Mouse (Mus musculus): ENCODE data around the gene Mgll. TPM values are rescaled to one million over a fixed set of nuclear protein-coding genes. Genes with fewer than 3 reads are reported as not detected.

Gene Mgll
- polyA plus RNA-seq, 1 experiment: 63.4 TPM

- Histone ChIP-seq H3K4me1 (ENCODE audit: control insufficient read depth, insufficient read depth, low read length) (peaks cover 62% of the 10 kb centered on the region), H3K27me3 (ENCODE audit: control insufficient read depth, insufficient read depth, low read length) (no peaks in the 10 kb centered on the region), H3K27ac (ENCODE audit: insufficient read depth, low read length) (peak overlapping the region; percentile 81), H3K4me3 (replicated peaks; ENCODE audit: insufficient read depth, low read depth, low read length) (no peak overlapping the region)
- WGBS: 42% methylated on average over 17 of the region's 17 CpGs
- TF ChIP-seq CTCF (IDR thresholded peaks at IDR 0.05; ENCODE audit: borderline replicate concordance, insufficient read depth, low read depth, low read length) (peak; percentile 25; the same call in 1 of the 2 replicates), POLR2A (IDR thresholded peaks at IDR 0.05; ENCODE audit: borderline replicate concordance, insufficient read depth, low read length) (no peak)
- peak; percentile 48 to 56 for DNase-seq
Observed at GRCm38 (mm10) chr6:88760935-88761635, 36.9 kb downstream of the Mgll start.

DNA sequence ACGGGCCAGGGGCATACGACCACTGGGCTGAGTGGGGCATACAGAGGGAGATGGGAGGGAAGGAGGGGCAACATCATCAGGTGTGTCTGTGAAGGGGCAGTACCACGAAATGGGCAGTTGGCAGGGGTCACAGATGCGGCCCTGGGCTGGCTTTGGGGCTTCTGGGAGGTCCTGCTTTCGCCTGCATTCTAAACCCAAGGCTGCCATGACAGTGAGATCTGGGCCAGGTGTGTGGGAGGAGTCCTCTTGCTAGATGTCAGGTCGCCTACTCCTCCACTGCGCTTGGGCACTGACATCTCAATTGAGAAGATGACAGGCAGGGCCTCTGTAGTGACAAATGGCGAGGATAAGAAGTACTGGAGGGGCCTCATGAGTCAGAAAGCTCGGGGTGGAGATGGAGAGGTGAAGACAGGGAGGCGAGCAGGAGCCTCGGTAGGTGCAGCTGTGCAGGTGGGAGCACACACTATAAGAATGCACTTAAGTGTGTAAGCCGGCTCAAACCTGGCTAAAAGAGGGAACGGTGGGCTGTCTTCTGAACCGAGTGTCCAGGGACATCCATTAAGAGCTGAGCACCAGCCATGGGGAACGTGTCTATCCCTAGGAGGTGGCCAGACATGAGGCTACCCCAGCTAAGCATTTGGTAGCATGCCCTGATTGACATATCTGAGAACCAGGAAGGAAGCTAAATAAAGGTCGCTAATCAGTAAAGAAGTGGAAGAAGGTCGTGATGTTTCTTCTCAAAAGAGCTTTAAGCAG lies 37.6 kb downstream of the Mgll start:
- WGBS: 49% methylated on average over 17 of the region's 17 CpGs
- Histone ChIP-seq H3K27ac (ENCODE audit: insufficient read depth, low read length) (peak overlapping the region; percentile 81), H3K4me3 (replicated peaks; ENCODE audit: insufficient read depth, low read depth, low read length) (no peak overlapping the region), H3K4me1 (ENCODE audit: control insufficient read depth, insufficient read depth, low read length) (peaks cover 59% of the 10 kb centered on the region), H3K27me3 (ENCODE audit: control insufficient read depth, insufficient read depth, low read length) (no peaks in the 10 kb centered on the region)
- peak in 1 of 2 experiments; percentile 54 for DNase-seq
- TF ChIP-seq CTCF (IDR thresholded peaks at IDR 0.05; ENCODE audit: borderline replicate concordance, insufficient read depth, low read depth, low read length) (no peak), POLR2A (IDR thresholded peaks at IDR 0.05; ENCODE audit: borderline replicate concordance, insufficient read depth, low read length) (no peak)

DNA sequence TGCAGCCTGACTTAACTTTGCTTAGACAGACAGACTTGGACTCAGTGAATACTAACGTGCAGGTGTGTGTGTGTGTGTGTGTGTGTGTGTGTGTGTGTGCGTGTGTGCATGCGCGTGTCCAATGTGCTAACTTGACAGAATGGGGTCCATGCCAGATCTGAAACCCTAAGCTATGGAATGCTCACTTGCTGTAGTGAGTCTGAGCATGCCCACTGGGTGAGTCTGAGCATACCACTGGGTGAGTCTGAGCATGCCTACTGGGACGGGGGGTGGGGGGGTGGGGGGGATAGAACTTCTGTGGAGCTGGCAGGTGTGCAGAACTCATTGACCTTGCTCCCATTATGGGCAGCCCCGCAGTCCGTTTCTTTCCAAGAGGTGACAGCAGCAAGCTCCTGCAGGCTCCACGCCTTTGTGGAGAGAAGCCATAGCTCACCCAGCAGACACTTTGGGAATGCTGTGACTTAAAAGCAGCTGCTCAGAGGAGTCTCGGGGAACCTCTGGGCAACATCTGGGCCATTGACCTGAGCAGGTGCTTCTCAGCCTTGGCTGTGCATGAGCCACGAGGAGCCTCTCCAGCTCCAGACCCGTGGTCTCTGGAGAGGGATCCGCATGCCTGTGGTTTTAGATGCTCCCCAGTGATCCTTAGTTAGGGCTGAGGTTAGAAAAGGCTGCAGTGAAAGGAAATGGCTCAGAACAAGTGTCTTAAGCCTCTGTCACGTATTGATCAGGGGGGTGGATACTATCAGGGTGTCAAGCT lies 38.4 kb downstream of the Mgll start:
- peaks cover 59% of the 10 kb centered on the region for H3K4me1 ChIP-seq (ENCODE audit: control insufficient read depth, insufficient read depth, low read length)
- H3K4me3 ChIP-seq (replicated peaks; ENCODE audit: insufficient read depth, low read depth, low read length): no peak overlapping the region
- TF ChIP-seq CTCF (IDR thresholded peaks at IDR 0.05; ENCODE audit: borderline replicate concordance, insufficient read depth, low read depth, low read length): no peak
- TF ChIP-seq POLR2A (IDR thresholded peaks at IDR 0.05; ENCODE audit: borderline replicate concordance, insufficient read depth, low read length): no peak
- no peaks in the 10 kb centered on the region for H3K27me3 ChIP-seq (ENCODE audit: control insufficient read depth, insufficient read depth, low read length)
- 66% methylated on average over 13 of the region's 13 CpGs for WGBS
- 0 out of 2 replicates have a peak overlapping the region, but pooled peaks have one; percentile 21 for H3K27ac ChIP-seq (ENCODE audit: insufficient read depth, low read length)
- DNase-seq: no peak

- WGBS: 78% methylated on average over 3 of the region's 3 CpGs
- Histone ChIP-seq H3K4me3 (replicated peaks; ENCODE audit: insufficient read depth, low read depth, low read length) (no peak overlapping the region), H3K4me1 (ENCODE audit: control insufficient read depth, insufficient read depth, low read length) (peaks cover 56% of the 10 kb centered on the region), H3K27me3 (ENCODE audit: control insufficient read depth, insufficient read depth, low read length) (no peaks in the 10 kb centered on the region), H3K27ac (ENCODE audit: insufficient read depth, low read length) (no peak overlapping the region)
- TF ChIP-seq CTCF (IDR thresholded peaks at IDR 0.05; ENCODE audit: borderline replicate concordance, insufficient read depth, low read depth, low read length) (no peak), POLR2A (IDR thresholded peaks at IDR 0.05; ENCODE audit: borderline replicate concordance, insufficient read depth, low read length) (no peak)
- no peak for DNase-seq
Observed at GRCm38 (mm10) chr6:88763518-88764077, 39.4 kb downstream of the Mgll start.

- no peaks in the 10 kb centered on the region for H3K27me3 ChIP-seq (ENCODE audit: control insufficient read depth, insufficient read depth, low read length)
- TF ChIP-seq POLR2A (IDR thresholded peaks at IDR 0.05; ENCODE audit: borderline replicate concordance, insufficient read depth, low read length): no peak
- TF ChIP-seq CTCF (IDR thresholded peaks at IDR 0.05; ENCODE audit: borderline replicate concordance, insufficient read depth, low read depth, low read length): no peak
- no peak overlapping the region for H3K4me3 ChIP-seq (replicated peaks; ENCODE audit: insufficient read depth, low read depth, low read length)
- peak overlapping the region; percentile 49; the same call in 1 of the 2 replicates for H3K27ac ChIP-seq (ENCODE audit: insufficient read depth, low read length)
- peak in 1 of 2 experiments; percentile 39 for DNase-seq
- WGBS: 31% methylated on average over 4 of the region's 4 CpGs
- H3K4me1 ChIP-seq (ENCODE audit: control insufficient read depth, insufficient read depth, low read length): peaks cover 50% of the 10 kb centered on the region
Observed at GRCm38 (mm10) chr6:88764281-88764680, 40.1 kb downstream of the Mgll start.

DNA sequence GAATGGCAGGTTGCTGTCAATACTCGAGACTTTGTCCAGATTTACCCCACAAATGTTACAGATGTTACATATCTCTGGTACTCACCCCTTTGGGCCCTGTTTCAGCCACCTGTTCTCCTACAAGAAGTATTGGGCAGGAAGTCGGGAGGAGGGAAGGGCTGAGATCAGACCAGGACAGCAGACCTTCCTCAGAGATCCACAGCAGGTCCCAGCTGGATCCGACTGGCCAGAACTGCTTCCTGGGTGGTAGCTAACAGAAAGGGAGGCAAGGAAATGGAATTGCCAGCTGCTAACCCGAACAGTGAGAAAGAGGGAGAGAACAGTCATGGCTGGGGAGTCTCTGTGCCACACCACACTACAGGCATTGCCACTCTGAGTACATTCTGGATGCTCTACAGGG lies 43.5 kb downstream of the Mgll start:
- H3K4me3 ChIP-seq (replicated peaks; ENCODE audit: insufficient read depth, low read depth, low read length): no peak overlapping the region
- no peak overlapping the region for H3K27ac ChIP-seq (ENCODE audit: insufficient read depth, low read length)
- 71% methylated on average over 4 of the region's 4 CpGs for WGBS
- TF ChIP-seq CTCF (IDR thresholded peaks at IDR 0.05; ENCODE audit: borderline replicate concordance, insufficient read depth, low read depth, low read length) (no peak), POLR2A (IDR thresholded peaks at IDR 0.05; ENCODE audit: borderline replicate concordance, insufficient read depth, low read length) (no peak)
- H3K4me1 ChIP-seq (ENCODE audit: control insufficient read depth, insufficient read depth, low read length): peaks cover 32% of the 10 kb centered on the region
- no peaks in the 10 kb centered on the region for H3K27me3 ChIP-seq (ENCODE audit: control insufficient read depth, insufficient read depth, low read length)
- DNase-seq: no peak

DNA sequence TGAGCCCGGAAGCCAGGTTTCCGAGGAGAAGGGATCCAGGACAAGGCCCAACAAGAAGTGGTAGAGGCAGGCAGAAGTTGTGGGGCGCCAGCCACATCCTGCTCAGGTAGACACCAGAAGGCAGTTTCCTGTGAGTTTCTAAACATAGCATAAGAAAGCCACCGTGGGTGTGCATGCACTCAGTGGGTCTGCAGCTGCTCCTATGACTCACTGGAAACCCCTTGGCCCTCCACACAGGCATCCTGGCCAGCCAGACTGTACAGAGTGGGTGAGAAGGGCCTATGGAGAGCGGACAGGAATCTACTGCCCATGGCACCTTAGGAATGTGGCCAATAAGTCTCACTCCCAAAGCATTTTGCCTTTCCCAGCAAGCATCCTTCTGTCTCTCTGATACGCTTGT lies 45.5 kb downstream of the Mgll start:
- no peak overlapping the region for H3K4me3 ChIP-seq (replicated peaks; ENCODE audit: insufficient read depth, low read depth, low read length)
- peak in 1 of 2 experiments; percentile 59 for DNase-seq
- H3K4me1 ChIP-seq (ENCODE audit: control insufficient read depth, insufficient read depth, low read length): peaks cover 27% of the 10 kb centered on the region
- TF ChIP-seq CTCF (IDR thresholded peaks at IDR 0.05; ENCODE audit: borderline replicate concordance, insufficient read depth, low read depth, low read length) (no peak), POLR2A (IDR thresholded peaks at IDR 0.05; ENCODE audit: borderline replicate concordance, insufficient read depth, low read length) (no peak)
- WGBS: 34% methylated on average over 6 of the region's 6 CpGs
- peak overlapping the region; percentile 52; the same call in 1 of the 2 replicates for H3K27ac ChIP-seq (ENCODE audit: insufficient read depth, low read length)
- H3K27me3 ChIP-seq (ENCODE audit: control insufficient read depth, insufficient read depth, low read length): no peaks in the 10 kb centered on the region

Measured in cerebellum, adult 2 months (tissue).